Comparison of ENCODE assay signal across 8 mouse cellular contexts in genomic region chr7:104352717-104353599, GRCm38 (mm10). TPM values are rescaled to one million over a fixed set of nuclear protein-coding genes. Genes with fewer than 3 reads are reported as not detected.
A peak's percentile ranks its signal among the peaks of the same experiment; 100 is the strongest.
DNase-seq lines count a peak whose midpoint lies in the region; ATAC-seq and TF ChIP-seq lines count a peak whose summit lies in the region.

Gene Trim12c (minus strand): TSS chr7:104353362.

- H3K36me3 ChIP-seq in CH12.LX (replicated peaks in 1 of 2; ENCODE audit: control insufficient read depth in 1 of 2, insufficient read depth in 1 of 2, low read length in 1 of 2) (peaks cover 0 to 3% of the 10 kb centered on the region in 2 experiments), macrophage (ENCODE audit: inconsistent target) (peaks cover 5% of the 10 kb centered on the region; the same call in 1 of the 2 replicates)
- H3K36me3 ChIP-seq in forebrain, embryonic 14.5 days (ENCODE audit: control insufficient read depth, insufficient read depth, low read length), result no peaks in the 10 kb centered on the region

- H3K9ac ChIP-seq in CH12.LX (ENCODE audit: insufficient read depth, low read depth), result peak within 1 kb of the TSS; percentile 59
- peak within 1 kb of the TSS; percentile 29; the same call in 1 of the 2 replicates for H3K9ac ChIP-seq in forebrain, embryonic 14.5 days (ENCODE audit: low read length)

- peaks cover 6 to 18% of the 10 kb centered on the region in 2 experiments; a peak in 3 of 4 replicates for H3K4me1 ChIP-seq in CH12.LX (ENCODE audit: control insufficient read depth in 1 of 2, insufficient read depth in 2 of 2)
- H3K4me1 ChIP-seq in forebrain, embryonic 14.5 days (ENCODE audit: control insufficient read depth, insufficient read depth, low read length), result no peaks in the 10 kb centered on the region

- no peak; the same call in 1 of the 2 replicates for TF ChIP-seq RAD21 in CH12.LX (IDR thresholded peaks at IDR 0.05; ENCODE audit: low read depth, low read length)

- peak within 1 kb of the TSS; percentile 84 for H3K4me2 ChIP-seq in CH12.LX (ENCODE audit: insufficient read depth, low read depth, poor library complexity, severe bottlenecking)
- peak within 1 kb of the TSS; percentile 42 for H3K4me2 ChIP-seq in forebrain, embryonic 14.5 days (ENCODE audit: low read length)

- peak; percentile 93 for DNase-seq in CH12.LX (ENCODE audit: extremely low read depth)
- DNase-seq in adrenal gland, postnatal 4 days (ENCODE audit: low spot score in 2 of 2), result peak; percentile 11 to 51
- DNase-seq in forebrain, embryonic 14.5 days (ENCODE audit: low spot score), result peak; percentile 54
- peak; percentile 6 to 15 for DNase-seq in layer of hippocampus, postnatal 10 days (ENCODE audit: low spot score in 2 of 2)
- peak; percentile 36 to 38 for DNase-seq in right cerebral cortex, postnatal 10 days (ENCODE audit: low spot score in 2 of 2)
- peak; percentile 82 for DNase-seq in yolk sac, embryonic 10.5 days (ENCODE audit: low spot score)

- TF ChIP-seq EP300 in CH12.LX (IDR thresholded peaks at IDR 0.05; ENCODE audit: low read length), result peak; percentile 28; the same call in 1 of the 2 replicates

- H3K4me3 ChIP-seq in CH12.LX (replicated peaks in 1 of 3; ENCODE audit: low read depth in 2 of 3, low read length in 2 of 3, poor library complexity in 1 of 3) (peak within 1 kb of the TSS; percentile 69 to 97 (median 90)), macrophage (ENCODE audit: inconsistent target) (peak within 1 kb of the TSS; percentile 71)
- peak within 1 kb of the TSS; percentile 20; the same call in 1 of the 2 replicates for H3K4me3 ChIP-seq in forebrain, embryonic 14.5 days (ENCODE audit: low read depth, low read length)

- 0 out of 2 replicates have a peak, but pooled peaks cover 10% of the 10 kb centered on the region for H3K79me2 ChIP-seq in CH12.LX (replicated peaks; ENCODE audit: control insufficient read depth, extremely low read depth, insufficient read depth, poor library complexity, severe bottlenecking)
- peaks cover 23% of the 10 kb centered on the region; the same call in 1 of the 2 replicates for H3K79me2 ChIP-seq in macrophage (ENCODE audit: inconsistent target)

- H3K27me3 ChIP-seq in CH12.LX (replicated peaks), result no peaks in the 10 kb centered on the region
- no peaks in the 10 kb centered on the region for H3K27me3 ChIP-seq in forebrain, embryonic 14.5 days (replicated peaks; ENCODE audit: control insufficient read depth, insufficient read depth, low read length)

- TF ChIP-seq POLR2A in CH12.LX (IDR thresholded peaks at IDR 0.05; ENCODE audit: low read depth, low read length), result peak; percentile 83

- H3K27ac ChIP-seq in CH12.LX (ENCODE audit: insufficient read depth, low read depth) (peak within 1 kb of the TSS; percentile 60), macrophage (peak within 1 kb of the TSS; percentile 86)
- no peak within 1 kb of the TSS for H3K27ac ChIP-seq in forebrain, embryonic 14.5 days (ENCODE audit: low read depth, low read length)

- WGBS in forebrain, embryonic 14.5 days, result 6% methylated on average over 14 of the region's 14 CpGs
- 0% methylated on average over 12 of the region's 14 CpGs for WGBS in macrophage (ENCODE audit: missing documents)

- H3K9me3 ChIP-seq in CH12.LX (replicated peaks; ENCODE audit: low read length), result no peaks in the 10 kb centered on the region
- no peaks in the 10 kb centered on the region for H3K9me3 ChIP-seq in forebrain, embryonic 14.5 days (replicated peaks; ENCODE audit: control insufficient read depth, low read length)

- TF ChIP-seq CTCF in CH12.LX (conservative IDR thresholded peaks at IDR 0.05 in 1 of 2, IDR thresholded peaks at IDR 0.05 in 1 of 2; ENCODE audit: low read depth in 2 of 2, low read length in 2 of 2), result no peak

- in situ Hi-C loops in CH12.LX (cut with MboI; ENCODE audit: low pct_ligation_motif_present, low pct_unique_long_range_greater_than_20kb, low sequenced_read_pairs), result loop anchor here (25.0 kb wide), 1 partner anchor 234 kb away; the partner anchor contains the start of genes Olfr653 and Olfr654

- peak; percentile 90 for ATAC-seq in forebrain, embryonic 14.5 days
- peak; percentile 99 to 100 for ATAC-seq in hematopoietic stem cell, adult 5-6 weeks (replicated peaks in 1 of 2; ENCODE audit: insufficient read depth in 1 of 2, low FRiP score in 2 of 2, low TSS enrichment in 1 of 2, low read depth in 1 of 2, poor library complexity in 2 of 2, severe bottlenecking in 2 of 2)

- dilution Hi-C loops in CH12.LX (cut with MboI; ENCODE audit: extremely low pct_ligation_motif_present, extremely low pct_unique_long_range_greater_than_20kb, low sequenced_read_pairs), result no loop called here

TF ChIP-seq in CH12.LX, 34 proteins besides CTCF, POLR2A, EP300 and RAD21:
- TF ChIP-seq CHD1 (IDR thresholded peaks at IDR 0.05; ENCODE audit: low read depth, low read length) (no peak), BHLHE40 (IDR thresholded peaks at IDR 0.05; ENCODE audit: low read depth, low read length) (peak; percentile 68), JUND (conservative IDR thresholded peaks at IDR 0.05; ENCODE audit: low read depth, low read length) (no peak), MAX (IDR thresholded peaks at IDR 0.05; ENCODE audit: low read length) (no peak), SMC3 (IDR thresholded peaks at IDR 0.05; ENCODE audit: low read depth, low read length) (peak; percentile 8; the same call in 1 of the 2 replicates), MAZ (IDR thresholded peaks at IDR 0.05; ENCODE audit: low read depth, low read length) (0 out of 2 replicates have a peak, but pooled peaks have one; percentile 46), CHD2 (IDR thresholded peaks at IDR 0.05; ENCODE audit: low read length) (peak; percentile 82; the same call in 1 of the 2 replicates), NRF1 (IDR thresholded peaks at IDR 0.05; ENCODE audit: low read depth, low read length) (no peak), ZKSCAN1 (IDR thresholded peaks at IDR 0.05; ENCODE audit: borderline replicate concordance, low read depth, low read length) (no peak), POLR2AphosphoS2 (IDR thresholded peaks at IDR 0.05; ENCODE audit: low read depth, low read length) (peak; percentile 76; the same call in 1 of the 2 replicates), PAX5 (IDR thresholded peaks at IDR 0.05; ENCODE audit: low read length) (no peak), MEF2A (IDR thresholded peaks at IDR 0.05; ENCODE audit: borderline replicate concordance, low read depth, low read length) (no peak), ELF1 (IDR thresholded peaks at IDR 0.05; ENCODE audit: low read depth, low read length) (peak; percentile 62), ZC3H11A (IDR thresholded peaks at IDR 0.05; ENCODE audit: low read depth, low read length) (no peak), USF2 (conservative IDR thresholded peaks at IDR 0.05; ENCODE audit: low read depth, low read length) (no peak), NELFE (IDR thresholded peaks at IDR 0.05; ENCODE audit: low read depth, low read length) (peak; percentile 84), GABPA (IDR thresholded peaks at IDR 0.05; ENCODE audit: insufficient replicate concordance, low read depth, low read length) (no peak), USF1 (IDR thresholded peaks at IDR 0.05; ENCODE audit: low read depth, low read length) (no peak), RCOR1 (conservative IDR thresholded peaks at IDR 0.05; ENCODE audit: low read depth, low read length) (no peak), ZMIZ1 (IDR thresholded peaks at IDR 0.05; ENCODE audit: low read depth, low read length) (peak; percentile 68; the same call in 1 of the 2 replicates), ZNF384 (IDR thresholded peaks at IDR 0.05; ENCODE audit: low read depth, low read length) (no peak), TBP (conservative IDR thresholded peaks at IDR 0.05; ENCODE audit: low read depth, low read length) (peak; percentile 81; the same call in 1 of the 2 replicates), ETS1 (conservative IDR thresholded peaks at IDR 0.05; ENCODE audit: low read depth, low read length) (peak; percentile 76), MAFK (IDR thresholded peaks at IDR 0.05; ENCODE audit: insufficient replicate concordance, low read length) (no peak), MXI1 (IDR thresholded peaks at IDR 0.05; ENCODE audit: low read depth, low read length) (peak; percentile 16; the same call in 1 of the 2 replicates), SIN3A (IDR thresholded peaks at IDR 0.05; ENCODE audit: low read length) (peak; percentile 77; the same call in 1 of the 2 replicates), TCF12 (IDR thresholded peaks at IDR 0.05; ENCODE audit: low read depth, low read length) (peak; percentile 59), IRF4 (IDR thresholded peaks at IDR 0.05; ENCODE audit: low read depth, low read length) (peak; percentile 81), KAT2A (IDR thresholded peaks at IDR 0.05; ENCODE audit: insufficient replicate concordance, low read length) (no peak), HCFC1 (IDR thresholded peaks at IDR 0.05; ENCODE audit: low read depth, low read length) (peak; percentile 37; the same call in 1 of the 2 replicates), MYC (IDR thresholded peaks at IDR 0.05; ENCODE audit: low read depth, low read length) (no peak), UBTF (IDR thresholded peaks at IDR 0.05; ENCODE audit: low read depth, low read length) (no peak), E2F4 (IDR thresholded peaks at IDR 0.05; ENCODE audit: insufficient replicate concordance, low read depth, low read length) (no peak), JUN (IDR thresholded peaks at IDR 0.05; ENCODE audit: insufficient read depth, low read depth, low read length) (no peak)
TF ChIP-seq in CH12.LX: peak in this region for 15.

RNA-seq across cellular contexts. Expression of gene Trim12c, which starts in this region (rescaled TPM):
- total RNA-seq in CH12.LX (2012; rRNA removed), result 8.1 and 9.9 TPM in 2 replicates
- total RNA-seq in CH12.LX (2014; rRNA removed), result 17.7 and 19.1 TPM in 2 replicates
- polyA plus RNA-seq in CH12.LX (2012; ENCODE audit: insufficient read length, low read depth), result 16.7 and 17.7 TPM in 2 replicates
- total RNA-seq in adrenal gland, postnatal 4 days (2021), result 10 to 100 TPM; 15.6 to 15.9 TPM
- polyA plus RNA-seq in forebrain, embryonic 14.5 days (2014; fragmentation: Nextera tagmentation; extraction: Ambion mirVana), result 0.48 and 0.95 TPM in 2 replicates
- 48.6 and 57.0 TPM in 2 replicates for total RNA-seq in hematopoietic stem cell, adult 5-6 weeks (2017)
- total RNA-seq in layer of hippocampus, postnatal 10 days (2021), result 1 to 10 TPM; 1.4 to 1.9 TPM
- 10 to 100 TPM; 20.9 to 73.1 (median 53.9) TPM for total RNA-seq in macrophage (2018; cell fraction: chromatin; rRNA removed)
- 10 to 100 TPM; 24.3 to 60.1 (median 39.8) TPM for total RNA-seq in macrophage (2018; cell fraction: cytosol; rRNA removed)
- 100 to 1,000 TPM in 4 of 26 experiments, 10 to 100 TPM in 22; 34.8 to 133 (median 72.1) TPM for total RNA-seq in macrophage (2018; cell fraction: nucleus; rRNA removed)
- 23.2 to 52.7 TPM (median 27.6 TPM) in 3 replicates for polyA plus RNA-seq in macrophage (2018)

Comparison
In these comparisons a context has a peak if more than half of its experiments do, and no peak if none do; other contexts are left out.
1. Peak in DNase-seq, ATAC-seq, H3K4me3 ChIP-seq, H3K9ac ChIP-seq and H3K4me2 ChIP-seq in forebrain, embryonic 14.5 days; RNA of the gene not detected or under 1 TPM.
2. DNase-seq: peak in every context shown above with its lines; median percentile 93 in CH12.LX; 82 in yolk sac, embryonic 10.5 days; 54 in forebrain, embryonic 14.5 days; 37 in right cerebral cortex, postnatal 10 days; 31 in adrenal gland, postnatal 4 days; 10 in layer of hippocampus, postnatal 10 days.
3. H3K4me3 ChIP-seq: peak in every context shown above with its lines; median percentile 90 in CH12.LX; 71 in macrophage; 20 in forebrain, embryonic 14.5 days.